Mouse (Mus musculus): Measurements from ENCODE around the gene Rgsl1.

DNA sequence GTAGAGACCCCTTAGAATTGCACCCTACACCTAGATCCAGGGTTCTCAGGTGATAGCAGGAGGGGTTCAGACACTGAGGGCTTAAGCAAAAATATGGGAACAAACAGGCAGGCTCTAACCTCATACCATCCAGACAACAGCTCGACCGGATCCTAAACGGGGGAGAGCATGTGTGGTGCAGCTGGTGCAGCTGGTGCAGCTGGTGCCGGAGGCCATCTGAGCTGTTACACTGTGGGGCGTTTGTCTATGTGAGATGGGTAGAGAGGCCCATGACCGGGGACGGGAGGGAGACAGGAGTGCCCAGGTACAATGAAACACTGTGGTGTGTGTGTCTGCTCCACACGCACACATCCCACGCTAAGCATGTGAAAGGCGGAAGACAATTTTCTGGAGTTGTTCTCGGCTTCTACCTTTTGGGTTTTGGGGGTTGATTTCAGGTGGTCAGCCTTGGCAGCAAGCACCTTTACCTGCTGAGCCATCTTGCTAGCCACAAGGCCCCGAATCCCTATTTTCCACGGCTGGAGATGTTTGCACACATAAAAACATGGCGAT lies 97.7 kb downstream of the Rgsl1 start:
- TF ChIP-seq POLR2A (IDR thresholded peaks at IDR 0.05; ENCODE audit: control insufficient read depth, extremely low read depth, insufficient read depth, low read length, poor library complexity) (no peak), CTCF (IDR thresholded peaks at IDR 0.05; ENCODE audit: borderline replicate concordance, control insufficient read depth, extremely low read depth, insufficient read depth, low read length, poor library complexity) (no peak)
